Mouse (Mus musculus) ovary, postnatal 36 days (tissue): ENCODE measurements at regions not wholly inside any gene's neighbourhood (a gene's known extent, or its start where the extent isn't known, plus 50 kb on each side); places are given as distances from the start of the nearest gene placed in this dataset.
"Not testable (repeated sequence)": the region's sequence is repeated elsewhere in the genome, so short reads cannot be mapped to it uniquely, and the experiment has no call there.

ENCODE experiments used
- DNase-seq: peaks from one replicate; pipeline ENCODE4 v3.0.0; 2022; ENCODE audit warnings: low spot score, mixed read lengths

GRCm38 (mm10) chr3:80079801-80080418, 195.6 kb downstream of the Fam198b start:
- DNase-seq, result peak; percentile 61

GRCm38 (mm10) chr3:80081210-80081609, 196.9 kb downstream of the Fam198b start:
- DNase-seq, result no peak

DNA sequence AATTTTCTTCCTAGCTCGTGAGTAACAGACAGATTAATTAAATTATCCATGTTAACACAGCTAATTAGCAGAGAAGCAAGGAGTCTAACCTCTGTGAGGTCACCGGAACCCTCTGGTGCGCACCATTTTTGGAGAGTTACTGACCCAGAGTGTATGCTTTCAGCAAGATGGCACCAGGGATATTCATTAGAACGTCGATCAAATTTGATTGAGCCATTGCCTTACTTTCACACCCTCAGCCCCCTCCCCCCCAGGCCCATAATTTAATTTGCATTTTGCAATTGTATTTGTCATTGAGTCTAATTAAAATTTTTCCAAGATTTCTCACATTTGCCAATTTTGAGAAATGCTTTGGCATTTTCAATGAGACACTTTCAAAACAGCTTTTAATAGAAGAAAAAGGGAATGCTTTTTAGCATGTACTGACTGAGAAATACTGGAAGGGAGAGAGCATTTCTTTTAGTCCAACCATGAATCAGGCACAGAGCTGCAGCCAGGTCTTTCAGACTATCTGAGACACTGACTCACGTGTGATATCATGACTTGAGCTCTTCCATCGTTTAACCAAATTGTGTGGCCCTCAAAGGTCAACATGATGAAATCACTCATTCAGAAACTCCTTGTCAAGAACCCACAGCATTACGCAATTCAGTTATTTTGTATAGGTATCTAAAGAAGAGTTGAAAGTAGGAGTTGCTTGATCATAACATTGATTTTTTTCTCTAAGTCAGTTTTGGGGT, 198.6 kb downstream of the Fam198b start:
- DNase-seq, result no peak

- no peak for DNase-seq
Observed at GRCm38 (mm10) chr3:80084168-80084567, 199.8 kb downstream of the Fam198b start.

- DNase-seq, result peak; percentile 6
Observed at GRCm38 (mm10) chr3:80099625-80100024, 215.3 kb downstream of the Fam198b start.

- no peak for DNase-seq
Observed at GRCm38 (mm10) chr3:80120177-80120736, 235.9 kb downstream of the Fam198b start.

DNA sequence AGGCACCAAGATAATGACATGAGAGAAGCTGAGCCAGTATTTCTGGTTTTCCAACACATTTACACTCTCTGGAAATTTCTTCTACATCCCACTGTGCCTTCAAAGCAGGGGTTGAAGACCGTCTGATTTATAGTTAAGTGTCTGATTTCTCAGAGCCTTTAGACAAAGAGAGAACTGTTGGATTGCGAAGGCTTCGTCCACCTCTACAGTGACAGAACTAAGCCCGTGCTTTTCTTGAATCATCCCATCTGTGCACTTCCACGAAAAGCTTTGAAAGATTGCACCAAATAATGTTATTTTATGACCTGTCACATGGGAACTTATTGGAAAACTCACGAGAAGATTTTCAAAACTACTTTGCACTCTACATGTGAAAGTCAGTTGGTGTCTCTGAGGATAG, 239.3 kb downstream of the Fam198b start:
- no peak for DNase-seq

GRCm38 (mm10) chr3:80124621-80125020, 240.3 kb downstream of the Fam198b start:
- no peak for DNase-seq

- DNase-seq, result no peak
Observed at GRCm38 (mm10) chr3:80141697-80142096, 257.4 kb downstream of the Fam198b start.

GRCm38 (mm10) chr3:80160473-80160872, 276.1 kb downstream of the Fam198b start:
- DNase-seq, result no peak

DNA sequence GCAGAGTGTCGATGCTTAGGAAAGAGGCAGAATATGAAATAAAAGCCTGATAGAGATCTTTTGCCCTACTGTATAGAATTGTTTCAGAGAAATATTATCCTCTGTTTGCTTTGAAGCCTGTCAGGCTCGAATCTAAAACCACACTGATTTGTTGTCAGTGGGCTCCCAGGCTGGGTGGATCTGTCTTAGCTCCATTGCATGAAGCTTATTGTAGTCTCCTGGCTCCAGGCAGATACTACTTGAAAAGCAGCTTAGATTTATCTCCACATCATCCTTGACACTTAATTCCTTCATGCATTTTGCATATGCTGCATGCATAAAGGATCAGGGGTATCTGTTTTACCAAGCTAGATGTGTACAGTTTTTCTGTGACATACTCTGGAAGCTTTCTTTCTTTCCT, 297.4 kb downstream of the Fam198b start:
- DNase-seq, result no peak

DNA sequence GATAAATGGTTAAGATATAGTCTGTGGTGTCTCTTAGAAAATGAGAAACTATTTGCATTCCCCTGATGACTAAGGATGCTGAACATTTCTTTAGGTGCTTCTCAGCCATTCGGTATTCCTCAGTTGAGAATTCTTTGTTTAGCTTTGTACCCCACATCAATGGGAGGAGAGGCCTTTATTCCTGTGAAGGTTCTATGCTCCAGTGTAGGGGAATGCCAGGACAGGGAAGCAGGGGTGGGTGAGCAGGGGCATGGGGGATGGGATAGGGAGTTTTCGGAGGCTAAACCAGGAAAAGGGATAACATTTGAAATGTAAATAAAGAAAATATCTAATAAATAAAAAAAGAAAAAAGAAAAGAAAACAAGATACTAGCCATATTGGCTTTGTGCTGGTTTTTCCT, 297.8 kb downstream of the Fam198b start:
- not testable (repeated sequence) for DNase-seq

DNA sequence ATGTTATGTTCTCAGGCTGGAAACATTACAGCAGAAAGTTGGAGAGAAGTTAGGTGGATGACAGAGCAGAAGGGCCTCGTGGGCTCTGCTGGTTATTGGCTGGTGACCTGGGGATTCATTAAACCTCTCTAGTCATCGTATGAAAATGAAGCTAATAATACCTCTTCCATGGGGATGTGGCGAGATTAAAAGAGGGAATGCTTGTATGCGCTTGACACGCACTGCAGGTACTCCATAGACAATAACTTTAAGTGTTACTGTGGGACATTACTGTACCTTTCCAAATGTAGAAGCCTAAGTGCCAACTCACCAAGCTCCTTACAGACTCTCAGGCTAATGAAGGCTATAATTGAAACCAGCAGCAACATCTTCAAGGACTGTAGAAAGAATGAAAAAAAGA, 303.1 kb downstream of the Fam198b start:
- no peak for DNase-seq

GRCm38 (mm10) chr3:80200904-80201303, 316.6 kb downstream of the Fam198b start:
- no peak for DNase-seq

DNA sequence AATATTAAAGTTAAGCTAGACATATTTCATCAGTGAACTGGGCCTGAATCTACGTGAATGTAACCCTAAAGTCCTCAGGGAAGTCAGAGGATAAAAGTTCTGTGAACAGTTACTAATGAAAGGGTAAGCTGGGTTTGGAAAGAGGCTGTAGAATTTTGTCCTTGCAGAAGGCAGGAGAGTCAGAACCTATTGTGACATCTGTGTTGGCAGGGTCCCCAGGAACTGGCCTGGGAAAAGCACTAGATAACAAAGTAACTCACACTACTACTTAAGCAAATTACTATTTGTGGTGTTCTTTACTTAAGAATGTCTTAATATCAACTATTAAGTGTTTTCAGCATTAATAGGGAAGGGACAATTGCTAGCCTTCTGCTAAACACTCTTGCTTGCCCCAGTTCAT, 320.5 kb downstream of the Fam198b start:
- no peak for DNase-seq

DNA sequence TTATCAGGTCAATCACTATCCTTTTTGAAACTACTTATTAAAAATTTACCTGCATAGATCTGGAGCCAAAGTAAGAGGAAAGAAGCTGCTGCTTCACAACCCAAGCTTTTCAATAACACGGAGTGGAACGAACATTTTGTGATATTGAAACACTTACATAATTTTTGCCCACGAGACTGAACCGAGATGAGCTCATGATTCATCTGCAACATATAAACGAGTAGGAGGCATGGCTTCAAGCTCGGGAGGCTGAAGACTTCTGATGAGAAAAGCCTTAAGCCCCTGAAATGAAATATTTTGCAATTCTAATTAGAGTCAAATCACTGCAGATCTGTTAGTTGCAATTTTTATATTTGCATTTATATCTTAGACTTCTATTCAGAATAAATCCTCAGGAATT, 321.0 kb downstream of the Fam198b start:
- no peak for DNase-seq

DNA sequence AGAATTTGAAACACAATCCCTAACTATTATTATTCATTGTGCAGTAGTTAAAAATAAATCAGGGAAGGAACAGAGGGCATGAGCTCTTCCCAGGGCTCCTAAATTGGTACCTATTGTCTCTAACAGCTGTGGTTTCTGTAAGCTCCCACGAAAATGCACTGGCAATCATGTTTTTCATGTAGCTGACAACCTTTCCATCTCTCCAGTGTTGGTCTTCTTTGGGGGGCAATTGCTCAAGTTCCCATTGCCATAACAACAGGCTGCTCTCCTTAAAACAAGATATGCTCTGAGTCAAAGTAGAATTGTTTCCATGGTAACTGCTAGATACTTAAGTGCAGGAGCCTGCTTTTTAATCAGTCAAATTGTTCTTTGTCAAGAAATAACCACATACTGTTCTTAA, 322.7 kb downstream of the Fam198b start:
- no peak for DNase-seq

GRCm38 (mm10) chr3:80208028-80208427, 323.7 kb downstream of the Fam198b start:
- DNase-seq, result no peak

DNA sequence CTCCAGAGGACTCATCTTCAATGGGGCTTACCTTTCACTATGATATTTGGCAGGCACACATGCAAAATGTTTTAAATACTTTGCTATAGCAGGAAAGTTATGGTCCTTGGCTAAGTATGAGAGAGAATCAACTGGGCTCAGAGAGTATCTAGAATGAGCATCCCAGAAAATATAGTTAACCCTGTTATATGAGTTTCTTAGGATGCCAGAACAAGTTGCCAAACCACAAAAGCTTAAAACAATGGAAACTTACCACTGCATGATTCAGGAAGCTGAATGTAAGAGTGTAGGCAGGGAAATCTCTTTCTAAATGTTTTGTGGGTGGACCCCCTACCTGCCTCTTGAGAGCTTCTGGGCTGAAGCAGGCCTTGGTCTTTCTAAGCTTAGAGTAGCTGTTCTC, 325.3 kb downstream of the Fam198b start:
- no peak for DNase-seq

DNA sequence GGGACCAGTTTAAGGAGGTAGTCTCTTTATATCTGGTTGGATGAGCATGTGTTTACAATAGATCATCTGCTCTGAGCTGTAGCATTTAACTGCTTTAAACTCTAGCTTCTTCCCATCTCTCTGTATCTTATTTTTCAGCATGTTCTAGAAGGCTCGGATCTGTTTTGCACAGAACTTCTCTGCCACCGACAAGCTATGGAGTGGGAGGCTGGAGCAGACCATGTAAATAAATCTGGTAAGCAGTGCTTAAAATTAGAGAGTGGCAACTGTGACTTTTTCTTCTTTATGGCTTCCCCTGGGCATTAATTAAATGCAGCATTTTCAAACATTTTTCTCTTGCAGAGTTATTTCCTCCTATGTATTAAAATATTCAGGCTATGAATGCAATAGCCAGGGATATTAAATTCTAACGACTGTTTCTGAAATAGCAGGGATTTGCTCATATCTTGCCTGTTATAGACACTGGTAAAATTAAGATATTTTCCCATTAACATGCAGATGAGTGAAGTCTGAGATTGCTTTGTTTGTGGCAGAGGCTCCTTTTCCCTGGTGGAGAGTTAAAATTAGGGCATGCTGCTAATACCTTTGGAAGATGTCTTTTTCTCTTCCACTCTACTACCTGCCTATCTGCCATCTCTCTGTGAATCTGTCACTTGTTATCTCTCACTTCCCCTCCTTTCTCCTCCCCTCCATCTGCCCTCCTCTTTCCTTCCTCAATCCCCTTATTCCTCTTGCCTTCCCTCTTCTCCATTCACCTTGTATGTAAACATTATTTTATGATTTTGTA, 327.2 kb downstream of the Fam198b start:
- no peak for DNase-seq

DNA sequence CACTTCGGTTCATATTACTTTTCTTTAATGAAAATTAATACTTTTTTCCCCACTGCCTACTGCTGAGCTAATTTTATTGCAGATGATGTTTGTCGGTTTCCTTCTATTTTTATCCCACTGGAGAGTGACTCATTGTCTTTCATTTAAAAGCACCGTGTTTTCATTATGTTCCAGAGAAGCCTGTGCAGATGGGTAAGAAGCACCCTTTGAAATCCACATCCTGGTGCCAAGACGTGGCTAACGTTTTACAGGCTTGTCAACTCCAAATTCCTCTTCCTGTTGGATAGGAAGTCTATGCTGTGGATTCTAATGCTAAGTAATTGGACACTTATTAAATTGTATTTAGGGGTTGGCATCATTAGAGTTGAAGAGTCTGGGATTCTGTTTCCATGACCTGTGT, 364.3 kb downstream of the Fam198b start:
- no peak for DNase-seq

DNA sequence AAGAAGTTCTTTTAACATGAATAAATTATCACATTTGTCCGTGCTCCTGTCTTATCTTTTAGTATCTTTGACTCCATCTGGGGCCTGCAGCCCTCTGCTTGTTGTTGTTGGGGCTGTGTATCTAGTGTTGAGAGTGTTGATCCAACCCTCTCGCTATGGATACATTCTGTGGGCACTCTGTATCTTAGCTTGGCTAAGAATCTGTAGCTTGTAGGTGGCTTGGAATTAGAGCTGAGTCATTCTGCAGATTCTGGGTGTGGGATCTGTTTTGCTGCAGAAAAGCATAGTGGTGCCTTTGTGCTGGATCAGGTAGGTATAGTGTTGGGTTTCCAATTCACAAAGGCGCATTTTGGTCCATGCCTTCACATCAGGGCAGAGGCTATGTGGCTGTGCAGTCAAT, 365.6 kb downstream of the Fam198b start:
- no peak for DNase-seq

- no peak for DNase-seq
Observed at GRCm38 (mm10) chr3:80255304-80255703, 371.0 kb downstream of the Fam198b start.
